Mouse (Mus musculus) intestine, embryonic 16.5 days (tissue): ENCODE results near the gene Adh1. TPM values are rescaled to one million over a fixed set of nuclear protein-coding genes. Genes with fewer than 3 reads are reported as not detected.

Source experiments
- ATAC-seq: fragments of 200-750 bp; cut with Nextera tagmentation; 2 replicates; pipeline ENCODE4 v1.8.0; 2017; ENCODE audit warnings: moderate TSS enrichment, moderate library complexity
- H3K27ac ChIP-seq: fragments of 300-500 bp; sonication (generic); 2 replicates; pipeline ENCODE4 v1.5.1; 2014; ENCODE audit warnings: mild to moderate bottlenecking, low read length
- H3K27me3 ChIP-seq: fragments of 300-500 bp; sonication (generic); replicated peaks from 2 replicates; pipeline ENCODE4 v1.6.1; 2014; ENCODE audit warnings: low read length, control low read depth, mixed read lengths; ENCODE audit not compliant: control insufficient read depth, insufficient read depth
- H3K36me3 ChIP-seq: fragments of 300-500 bp; sonication (generic); 2 replicates; pipeline ENCODE4 v1.6.1; 2014; ENCODE audit warnings: low read length, control low read depth; ENCODE audit not compliant: control insufficient read depth, insufficient read depth
- H3K4me1 ChIP-seq: fragments of 300-500 bp; sonication (generic); 2 replicates; pipeline ENCODE4 v1.6.1; 2014; ENCODE audit warnings: low read length, control low read depth, mixed read lengths; ENCODE audit not compliant: control insufficient read depth, insufficient read depth
- H3K4me2 ChIP-seq: fragments of 300-500 bp; sonication (generic); 2 replicates; pipeline ENCODE4 v1.6.1; 2014; ENCODE audit warnings: low read depth, low read length, control low read depth
- H3K4me3 ChIP-seq: fragments of 300-500 bp; sonication (generic); 2 replicates; pipeline ENCODE4 v1.5.1; 2014; ENCODE audit warnings: mild to moderate bottlenecking, low read length
- H3K9ac ChIP-seq: fragments of 300-500 bp; sonication (generic); 2 replicates; pipeline ENCODE4 v1.6.1; 2014; ENCODE audit warnings: low read depth, low read length
- H3K9me3 ChIP-seq: fragments of 300-500 bp; sonication (generic); 2 replicates; pipeline ENCODE4 v1.6.1; 2016; ENCODE audit warnings: low read length, control low read depth; ENCODE audit not compliant: control insufficient read depth
- WGBS: fragments of 180-500 bp; shearing (Covaris S2); extraction: QIAGEN DNeasy Blood & Tissue Kit; methylation state at CpG from one replicate; pipeline ENCODE4 v1.1.7; 2014; 5-methylcytosine and 5-hydroxymethylcytosine counted together
- polyA plus RNA-seq: library from polyadenylated mRNA; unstranded; fragments of >200 nt; fragmentation: Nextera tagmentation; extraction: Ambion mirVana; gene quantifications from 2 replicates; pipeline ENCODE4 v1.2.1, GENCODE M21; 2015

Gene Adh1
- polyA plus RNA-seq, result 734 and 860 TPM in 2 replicates

DNA sequence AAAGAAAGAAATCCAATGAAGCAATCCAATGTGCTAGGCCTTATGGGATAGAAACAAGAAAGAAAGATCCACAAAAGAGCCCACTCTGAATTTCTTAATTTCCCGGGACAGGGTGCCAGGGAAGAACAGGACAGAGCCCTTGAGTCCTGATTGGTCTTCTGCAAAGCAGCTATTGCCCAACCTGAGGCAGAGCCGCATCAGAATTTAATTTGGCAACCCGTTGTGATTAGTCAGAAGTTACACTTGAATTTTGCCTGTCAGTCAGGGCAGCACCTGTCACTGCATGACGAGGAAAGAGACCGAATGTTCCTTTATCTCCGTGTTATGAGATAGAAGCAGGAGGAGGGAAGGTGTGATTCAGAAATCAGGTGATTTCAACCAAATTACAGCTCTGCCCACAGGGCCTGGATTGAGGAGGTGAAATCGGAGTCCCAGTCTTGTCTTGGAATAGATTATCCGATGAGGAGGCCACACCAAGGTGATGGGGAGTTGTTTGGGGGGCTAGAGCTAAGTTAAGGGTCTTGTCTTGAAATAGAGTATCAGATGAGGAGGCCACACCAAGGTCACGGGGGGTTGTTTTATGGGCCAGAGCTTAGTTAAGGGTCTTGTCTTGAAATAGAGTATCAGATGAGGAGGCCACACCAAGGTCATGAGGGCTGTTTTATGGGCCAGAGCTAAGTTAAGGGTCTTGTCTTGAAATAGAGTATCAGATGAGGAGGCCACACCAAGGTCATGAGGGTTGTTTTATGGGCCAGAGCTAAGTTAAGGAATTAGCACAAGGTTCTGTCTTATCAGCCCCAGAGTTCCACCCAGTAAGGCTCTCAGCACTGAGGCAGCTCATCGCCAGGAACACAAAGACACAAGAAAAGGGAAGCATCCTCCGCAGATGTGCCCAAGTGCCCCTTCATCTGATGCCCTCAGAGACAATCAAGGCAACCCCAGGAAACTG is at the start of gene Adh1:
Gene Adh1, plus strand, starts transcription at position 271 of the 949 bp plus-strand sequence.
- peak; percentile 86 for ATAC-seq
- H3K36me3 ChIP-seq, result no peaks in the 10 kb centered on the region

DNA sequence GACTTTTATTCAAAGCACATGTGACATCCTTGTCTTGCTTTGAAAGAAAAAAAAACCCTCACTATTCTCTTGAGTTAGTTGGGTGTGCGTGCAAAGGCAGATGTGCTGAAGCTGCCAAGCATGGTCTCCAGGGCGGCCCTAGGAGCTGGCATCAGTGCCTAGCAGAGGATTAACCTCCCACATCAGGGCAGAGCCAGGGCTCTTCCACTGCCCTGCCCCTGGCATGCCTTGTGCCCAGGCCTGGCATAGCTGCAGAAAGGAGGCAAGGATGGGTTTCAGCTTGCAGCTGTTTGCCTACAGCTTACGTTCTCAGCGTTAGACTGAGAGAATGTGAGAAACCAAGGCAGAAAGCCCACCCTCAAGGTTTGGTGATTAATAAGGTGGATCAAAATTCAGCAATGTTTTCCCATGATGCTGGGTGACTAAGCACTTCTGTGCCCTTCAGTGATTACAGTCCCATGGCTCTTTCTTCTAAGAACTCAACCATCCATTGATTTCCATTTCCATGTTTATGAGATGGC is 48.3 kb upstream of the Adh1 start:
- Histone ChIP-seq H3K36me3 (no peaks in the 10 kb centered on the region), H3K4me3 (no peak overlapping the region), H3K9ac (no peak overlapping the region), H3K4me1 (no peaks in the 10 kb centered on the region), H3K27ac (no peak overlapping the region), H3K4me2 (no peak overlapping the region), H3K9me3 (no peaks in the 10 kb centered on the region), H3K27me3 (no peaks in the 10 kb centered on the region)
- ATAC-seq, result no peak
- 95% methylated on average over 4 of the region's 4 CpGs for WGBS

More for the DNA sequence above, at the start of gene Adh1:
- no peaks in the 10 kb centered on the region; the same call in 1 of the 2 replicates for H3K4me1 ChIP-seq
- H3K27me3 ChIP-seq, result no peaks in the 10 kb centered on the region
- peak within 1 kb of the TSS; percentile 39; the same call in 1 of the 2 replicates for H3K27ac ChIP-seq
- WGBS, result 73% methylated on average over 11 of the region's 11 CpGs
- H3K9me3 ChIP-seq, result no peaks in the 10 kb centered on the region
- H3K9ac ChIP-seq, result no peak within 1 kb of the TSS
- no peak within 1 kb of the TSS for H3K4me2 ChIP-seq
- no peak within 1 kb of the TSS for H3K4me3 ChIP-seq

DNA sequence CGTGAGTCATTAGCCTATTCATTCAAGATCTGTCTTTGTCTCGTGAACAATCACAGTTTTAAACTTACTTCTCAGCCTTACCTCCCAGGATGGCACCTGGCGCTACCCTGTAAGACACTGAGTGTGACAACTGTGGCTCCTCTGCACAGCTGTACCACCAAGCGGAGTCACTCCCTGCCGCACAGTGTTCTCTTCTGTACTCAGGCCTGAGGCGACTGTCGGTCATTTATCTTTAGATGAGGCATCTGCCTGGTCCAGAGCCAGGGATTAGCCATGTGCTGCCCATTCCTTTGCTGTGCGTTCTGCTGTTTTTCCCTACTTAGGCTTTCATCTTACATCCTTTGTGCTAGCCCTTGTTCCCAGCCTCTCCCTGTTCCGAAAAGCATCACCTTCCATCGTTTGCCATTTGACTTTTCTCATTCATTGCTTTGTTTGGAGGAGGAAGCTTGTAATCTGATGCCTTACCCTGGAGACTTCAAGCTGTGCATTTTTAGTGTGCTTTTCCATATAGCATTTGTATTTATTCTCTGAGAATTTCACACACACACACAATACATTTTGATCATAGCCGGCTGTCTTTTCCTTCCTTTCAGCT is 45.3 kb upstream of the Adh1 start:
- no peak for ATAC-seq
- Histone ChIP-seq H3K9me3 (no peaks in the 10 kb centered on the region), H3K9ac (no peak overlapping the region), H3K4me1 (no peaks in the 10 kb centered on the region), H3K27ac (no peak overlapping the region), H3K4me3 (no peak overlapping the region), H3K36me3 (no peaks in the 10 kb centered on the region), H3K27me3 (no peaks in the 10 kb centered on the region), H3K4me2 (no peak overlapping the region)
- 52% methylated on average over 11 of the region's 11 CpGs for WGBS

DNA sequence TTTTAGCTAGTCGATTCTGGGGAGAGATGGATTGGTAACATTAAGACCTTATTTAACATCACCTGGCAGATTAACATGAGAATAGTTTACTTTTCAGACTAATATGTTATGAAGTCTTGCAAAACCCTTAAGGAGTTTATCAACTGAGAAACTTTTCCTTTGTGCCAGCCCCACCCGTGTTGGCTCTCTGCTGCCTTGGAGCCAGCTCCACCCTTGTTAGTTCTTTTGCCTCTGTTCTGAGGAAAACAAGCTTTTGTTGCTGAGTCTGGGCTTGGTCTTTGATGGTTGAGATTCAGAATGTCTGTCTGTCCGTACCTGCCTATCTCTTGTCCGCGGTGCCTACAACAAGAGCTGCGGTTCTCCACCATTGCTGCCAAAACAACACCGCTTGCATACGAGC is 44.7 kb upstream of the Adh1 start:
- Histone ChIP-seq H3K36me3 (no peaks in the 10 kb centered on the region), H3K27ac (no peak overlapping the region), H3K9ac (no peak overlapping the region), H3K4me2 (no peak overlapping the region), H3K9me3 (no peaks in the 10 kb centered on the region), H3K4me3 (no peak overlapping the region), H3K4me1 (no peaks in the 10 kb centered on the region), H3K27me3 (no peaks in the 10 kb centered on the region)
- WGBS, result 79% methylated on average over 8 of the region's 8 CpGs
- no peak for ATAC-seq

DNA sequence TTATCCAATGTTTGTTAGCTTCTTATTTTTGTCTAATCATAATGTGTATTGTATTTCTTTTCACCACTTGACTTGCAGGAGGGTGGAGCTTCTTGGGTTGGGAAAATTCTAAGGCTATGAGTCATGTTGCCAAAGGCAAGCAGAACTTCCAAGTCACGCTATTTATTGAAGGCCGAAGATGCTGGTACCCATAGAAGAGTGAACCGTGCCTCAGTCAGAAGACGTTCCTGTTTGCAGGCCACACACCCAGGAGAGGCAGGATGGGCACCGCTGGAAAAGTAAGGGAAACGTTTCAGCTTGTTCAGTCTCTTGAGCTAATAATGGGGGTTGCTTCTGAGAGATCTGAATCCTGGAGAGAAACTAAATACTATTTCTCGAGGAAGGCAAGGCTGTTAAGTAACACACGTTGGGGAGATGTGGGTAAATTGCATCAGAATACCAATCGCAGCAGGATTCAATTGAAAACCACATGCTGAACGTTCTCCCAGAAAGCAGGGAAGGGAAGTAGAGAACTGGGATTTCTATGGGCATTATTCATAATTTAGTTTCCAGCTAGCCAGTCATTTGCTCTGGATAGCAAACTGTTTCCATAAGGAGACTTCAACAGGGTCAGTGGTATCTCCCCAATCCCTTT is 43.0 kb upstream of the Adh1 start, which contains the start of gene Adh7:
Gene Adh7, plus strand, starts transcription at position 130 of the 634 bp plus-strand sequence.
- Histone ChIP-seq H3K4me2 (no peak within 1 kb of the TSS), H3K9ac (no peak within 1 kb of the TSS), H3K27ac (no peak within 1 kb of the TSS), H3K9me3 (no peaks in the 10 kb centered on the region), H3K4me3 (no peak within 1 kb of the TSS), H3K36me3 (no peaks in the 10 kb centered on the region), H3K4me1 (no peaks in the 10 kb centered on the region), H3K27me3 (no peaks in the 10 kb centered on the region)
- ATAC-seq, result no peak
- 75% methylated on average over 10 of the region's 10 CpGs for WGBS

DNA sequence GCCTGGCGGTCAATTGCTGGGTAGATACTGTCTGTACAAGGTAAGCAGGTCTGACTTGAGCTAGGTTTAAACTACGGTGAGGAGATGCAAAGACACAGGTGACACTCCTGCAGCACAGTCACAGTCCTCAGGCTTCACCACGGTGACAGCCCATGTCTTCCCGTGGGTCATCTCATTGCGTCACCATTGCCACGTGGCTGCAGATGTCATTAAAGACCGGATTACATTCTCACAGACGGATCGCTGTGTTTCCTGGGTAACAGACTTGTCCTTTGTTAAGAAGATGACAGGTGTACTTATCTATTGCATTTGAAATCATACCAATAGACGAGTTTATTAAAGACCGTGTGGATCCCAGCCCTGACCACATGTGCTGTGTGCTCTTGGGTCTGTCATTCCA is 39.7 kb upstream of the Adh1 start:
- no peak overlapping the region for H3K4me2 ChIP-seq
- H3K4me1 ChIP-seq, result no peaks in the 10 kb centered on the region
- H3K9ac ChIP-seq, result no peak overlapping the region
- no peaks in the 10 kb centered on the region for H3K9me3 ChIP-seq
- WGBS, result 83% methylated on average over 11 of the region's 11 CpGs
- ATAC-seq, result no peak
- no peaks in the 10 kb centered on the region for H3K27me3 ChIP-seq
- no peak overlapping the region for H3K27ac ChIP-seq
- no peak overlapping the region for H3K4me3 ChIP-seq
- H3K36me3 ChIP-seq, result no peaks in the 10 kb centered on the region

DNA sequence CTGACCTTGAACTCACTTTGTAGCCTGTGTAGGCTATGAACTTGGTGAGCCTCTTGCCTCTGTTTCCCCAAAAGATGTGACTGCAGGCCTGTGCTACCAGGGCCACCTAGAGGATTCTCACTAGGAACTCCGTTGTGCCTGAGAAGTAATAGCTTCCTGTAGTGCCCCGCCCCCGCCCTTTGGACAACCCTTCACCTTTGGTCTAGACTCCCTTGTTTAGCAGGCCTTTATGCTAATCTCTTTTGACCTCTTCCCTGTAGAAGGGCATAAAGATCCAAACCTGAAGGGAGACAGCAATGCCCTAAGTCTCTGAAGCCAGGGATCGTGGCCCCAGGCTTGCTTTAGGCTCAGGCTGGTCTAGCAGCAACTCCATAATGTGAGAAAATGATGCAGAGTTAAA is 38.3 kb upstream of the Adh1 start:
- no peak overlapping the region for H3K27ac ChIP-seq
- no peaks in the 10 kb centered on the region for H3K36me3 ChIP-seq
- no peaks in the 10 kb centered on the region for H3K27me3 ChIP-seq
- H3K4me3 ChIP-seq, result no peak overlapping the region
- no peaks in the 10 kb centered on the region for H3K4me1 ChIP-seq
- no peaks in the 10 kb centered on the region for H3K9me3 ChIP-seq
- 64% methylated on average over 4 of the region's 4 CpGs for WGBS
- no peak overlapping the region for H3K4me2 ChIP-seq
- no peak overlapping the region for H3K9ac ChIP-seq
- ATAC-seq, result peak; percentile 60

DNA sequence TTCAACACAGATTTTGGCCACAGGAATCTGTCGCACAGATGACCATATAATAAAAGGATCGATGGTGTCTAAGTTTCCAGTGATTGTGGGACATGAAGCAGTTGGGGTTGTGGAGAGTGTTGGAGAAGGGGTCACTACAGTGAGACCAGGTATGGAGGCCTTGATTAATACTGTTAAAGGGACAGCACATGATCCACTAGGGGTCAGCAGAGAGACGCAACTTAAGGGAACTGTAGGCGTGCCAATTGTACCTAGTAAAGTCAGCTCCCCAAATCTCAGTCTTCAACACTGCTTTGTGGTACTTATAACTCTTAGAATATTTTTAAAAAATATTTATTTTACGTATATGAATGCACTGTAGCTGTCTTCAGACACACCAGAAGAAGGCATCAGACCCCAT is 37.8 kb upstream of the Adh1 start:
- H3K4me1 ChIP-seq, result no peaks in the 10 kb centered on the region
- no peak overlapping the region for H3K27ac ChIP-seq
- no peak overlapping the region for H3K4me2 ChIP-seq
- no peaks in the 10 kb centered on the region for H3K27me3 ChIP-seq
- WGBS, result 60% methylated on average over 5 of the region's 5 CpGs
- no peak overlapping the region for H3K4me3 ChIP-seq
- ATAC-seq, result peak; percentile 83
- H3K36me3 ChIP-seq, result no peaks in the 10 kb centered on the region
- no peak overlapping the region for H3K9ac ChIP-seq
- H3K9me3 ChIP-seq, result no peaks in the 10 kb centered on the region

DNA sequence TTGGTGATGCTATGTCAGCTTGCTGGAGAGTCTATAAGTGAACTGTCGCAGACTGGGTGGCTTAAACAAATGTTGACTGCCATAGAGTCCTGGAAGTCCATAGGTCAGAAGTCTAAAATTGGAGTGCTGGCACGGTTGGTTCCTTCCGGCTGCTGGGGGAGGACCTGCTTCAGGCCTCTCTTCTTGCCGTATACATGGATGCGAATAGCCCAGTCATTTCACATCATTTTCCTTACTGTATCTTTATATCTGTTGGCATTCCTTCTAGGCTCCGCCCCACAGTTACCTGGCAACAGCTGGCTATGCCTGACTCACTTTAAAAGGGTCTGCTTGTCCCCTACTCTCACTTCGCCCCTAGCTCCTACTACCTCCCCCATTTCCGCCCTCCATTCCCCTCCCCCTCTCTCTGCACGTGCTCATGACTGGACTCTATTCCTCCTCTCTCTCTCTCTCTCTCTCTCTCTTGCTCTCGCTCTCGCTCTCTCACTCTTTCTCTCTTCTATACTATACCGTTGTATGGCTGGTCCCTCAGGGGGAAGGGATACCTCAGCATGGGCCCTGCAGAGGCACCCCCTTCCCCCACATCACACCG is 36.3 kb upstream of the Adh1 start:
- no peak overlapping the region for H3K4me2 ChIP-seq
- H3K4me1 ChIP-seq, result no peaks in the 10 kb centered on the region
- ATAC-seq, result no peak
- no peaks in the 10 kb centered on the region for H3K9me3 ChIP-seq
- H3K36me3 ChIP-seq, result no peaks in the 10 kb centered on the region
- 88% methylated on average over 13 of the region's 13 CpGs for whole genome bisulfite sequencing
- H3K4me3 ChIP-seq, result no peak overlapping the region
- H3K27ac ChIP-seq, result no peak overlapping the region
- no peak overlapping the region for H3K9ac ChIP-seq
- H3K27me3 ChIP-seq, result no peaks in the 10 kb centered on the region
